Mouse (Mus musculus) kidney, adult 2 months (tissue): Measurements from ENCODE around the gene Ercc2. TPM values are rescaled to one million over a fixed set of nuclear protein-coding genes. Genes with fewer than 3 reads are reported as not detected.

Experiments used
- DNase-seq: peaks from one replicate; pipeline ENCODE4 v3.0.0; 2021
- H3K27ac ChIP-seq: fragments of 200-500 bp; 2 replicates; pipeline ENCODE4 v1.5.1; 2012; ENCODE audit warnings: low read depth, low read length, control low read depth, inconsistent platforms; ENCODE audit not compliant: insufficient read depth
- H3K27me3 ChIP-seq: fragments of 200-500 bp; replicated peaks from 2 replicates; pipeline ENCODE4 v1.6.1; 2012; ENCODE audit warnings: mild to moderate bottlenecking, moderate library complexity, low read length, inconsistent platforms; ENCODE audit not compliant: control insufficient read depth, insufficient read depth
- H3K36me3 ChIP-seq: fragments of 200-500 bp; 2 replicates; pipeline ENCODE4 v1.6.1; 2012; ENCODE audit warnings: mild to moderate bottlenecking, moderate library complexity, low read length, inconsistent platforms; ENCODE audit not compliant: control insufficient read depth, insufficient read depth
- H3K4me1 ChIP-seq: fragments of 200-500 bp; 2 replicates; pipeline ENCODE4 v1.6.1; 2011; ENCODE audit warnings: low read length; ENCODE audit not compliant: control insufficient read depth, insufficient read depth
- H3K4me3 ChIP-seq: fragments of 200-500 bp; 2 replicates; pipeline ENCODE4 v1.5.1; 2011; ENCODE audit warnings: mild to moderate bottlenecking, low read depth, low read length, control low read depth; ENCODE audit not compliant: insufficient read depth
- CTCF ChIP-seq: fragments of 200-500 bp; conservative IDR thresholded peaks from 2 replicates; pipeline ENCODE4 v1.5.1; 2011; ENCODE audit warnings: low read depth, mild to moderate bottlenecking, control low read depth, low read length, moderate library complexity, mixed read lengths; ENCODE audit not compliant: insufficient read depth, insufficient read length
- POLR2A ChIP-seq: fragments of 200-500 bp; IDR thresholded peaks from one replicate; pipeline ENCODE4 v1.6.1; 2011; ENCODE audit warnings: low read depth, low read length, control low read depth
- WGBS: fragments of 180-500 bp; shearing (Covaris S2); methylation state at CpG from one replicate; pipeline ENCODE4 v1.1.7; 2018; 5-methylcytosine and 5-hydroxymethylcytosine counted together
- polyA plus RNA-seq: library from polyadenylated mRNA; depleted of rRNA; stranded (reverse); fragments of >200 nt; gene quantifications from 2 replicates; pipeline ENCODE4 v1.2.3, GENCODE M21; 2012

Ercc2 gene
- polyA plus RNA-seq, 1 experiment = 32.4 TPM

DNA sequence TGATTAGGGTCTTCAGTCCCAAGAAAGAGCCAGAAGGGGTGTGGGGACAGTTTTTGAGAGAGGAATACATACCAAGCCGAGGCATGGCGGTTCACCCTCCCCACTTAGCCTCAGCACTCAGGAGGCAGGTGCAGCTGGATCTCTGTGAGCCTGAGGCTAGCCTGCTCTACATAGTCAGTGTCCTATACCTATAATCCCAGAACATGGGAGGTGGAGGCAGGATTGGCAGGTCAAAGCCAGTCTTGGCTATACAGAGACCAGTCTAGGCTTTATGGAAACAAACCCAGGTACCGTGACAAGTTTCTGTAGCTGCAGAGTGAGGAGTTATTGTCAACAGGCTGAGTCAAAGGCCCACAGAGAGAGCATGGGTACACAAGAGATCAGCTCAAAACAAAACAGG lies 41.3 kb downstream of the Ercc2 start:
- H3K4me1 ChIP-seq = no peaks in the 10 kb centered on the region
- no peak overlapping the region for H3K4me3 ChIP-seq
- H3K27ac ChIP-seq = no peak overlapping the region
- WGBS = 81% methylated on average over 3 of the region's 3 CpGs
- DNase-seq = no peak
- H3K36me3 ChIP-seq = no peaks in the 10 kb centered on the region; the same call in 1 of the 2 replicates
- TF ChIP-seq CTCF (no peak), POLR2A (no peak)
- H3K27me3 ChIP-seq = no peaks in the 10 kb centered on the region

GRCm38 (mm10) chr7:19424051-19424450 lies 42.2 kb downstream of the Ercc2 start:
- Histone ChIP-seq H3K36me3 (no peaks in the 10 kb centered on the region; the same call in 1 of the 2 replicates), H3K4me1 (no peaks in the 10 kb centered on the region), H3K27me3 (no peaks in the 10 kb centered on the region), H3K27ac (no peak overlapping the region), H3K4me3 (no peak overlapping the region)
- no peak for DNase-seq
- TF ChIP-seq CTCF (no peak), POLR2A (no peak)
- 56% methylated on average over 4 of the region's 4 CpGs for WGBS

DNA sequence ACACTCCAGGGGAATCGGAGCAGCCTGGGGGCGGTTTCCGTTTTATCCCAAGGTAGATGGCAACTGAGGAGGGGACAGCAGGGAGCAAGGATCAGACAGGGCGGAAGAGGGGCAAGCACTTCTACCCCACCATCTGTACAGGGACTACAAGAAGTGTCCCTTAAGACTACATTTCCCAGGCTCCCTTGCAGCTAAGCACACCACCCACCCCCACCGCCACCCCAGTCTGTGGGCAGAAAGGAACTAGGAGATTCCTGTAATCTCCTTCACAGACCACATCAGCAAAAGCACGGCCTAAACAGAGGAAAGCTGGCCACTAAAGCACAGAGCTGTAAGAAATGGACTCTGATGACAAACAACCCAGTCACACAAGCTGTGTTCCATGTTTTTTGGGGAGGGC lies 44.5 kb downstream of the Ercc2 start:
- H3K4me1 ChIP-seq = no peaks in the 10 kb centered on the region
- no peak overlapping the region for H3K27ac ChIP-seq
- TF ChIP-seq POLR2A (no peak), CTCF (no peak)
- no peaks in the 10 kb centered on the region; the same call in none of the 2 replicates for H3K36me3 ChIP-seq
- 86% methylated on average over 6 of the region's 6 CpGs for WGBS
- H3K4me3 ChIP-seq = no peak overlapping the region
- no peak for DNase-seq
- no peaks in the 10 kb centered on the region for H3K27me3 ChIP-seq

DNA sequence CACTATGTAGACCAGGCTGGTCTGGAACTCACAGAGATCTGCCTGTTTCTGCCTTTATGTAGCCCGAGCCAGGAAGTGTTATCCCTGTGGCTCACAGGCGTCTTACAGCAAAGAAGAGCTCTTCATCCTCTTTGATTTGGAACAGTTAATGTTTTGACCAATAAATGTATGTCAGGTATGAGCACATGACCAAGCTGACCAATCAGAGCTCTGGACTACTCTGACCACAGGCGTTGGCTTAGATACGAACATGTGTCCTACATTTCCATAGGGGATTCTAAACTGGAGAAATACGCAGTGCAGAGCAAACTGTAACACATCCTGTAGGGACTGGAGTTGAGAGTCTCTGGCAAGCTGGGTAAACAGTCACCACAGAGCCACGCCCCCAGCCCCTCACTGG lies 45.1 kb downstream of the Ercc2 start:
- TF ChIP-seq CTCF (no peak), POLR2A (no peak)
- peaks cover 2% of the 10 kb centered on the region for H3K36me3 ChIP-seq
- H3K27me3 ChIP-seq = no peaks in the 10 kb centered on the region
- no peaks in the 10 kb centered on the region for H3K4me1 ChIP-seq
- no peak overlapping the region for H3K4me3 ChIP-seq
- DNase-seq = no peak
- 92% methylated on average over 6 of the region's 6 CpGs for WGBS
- H3K27ac ChIP-seq = no peak overlapping the region

DNA sequence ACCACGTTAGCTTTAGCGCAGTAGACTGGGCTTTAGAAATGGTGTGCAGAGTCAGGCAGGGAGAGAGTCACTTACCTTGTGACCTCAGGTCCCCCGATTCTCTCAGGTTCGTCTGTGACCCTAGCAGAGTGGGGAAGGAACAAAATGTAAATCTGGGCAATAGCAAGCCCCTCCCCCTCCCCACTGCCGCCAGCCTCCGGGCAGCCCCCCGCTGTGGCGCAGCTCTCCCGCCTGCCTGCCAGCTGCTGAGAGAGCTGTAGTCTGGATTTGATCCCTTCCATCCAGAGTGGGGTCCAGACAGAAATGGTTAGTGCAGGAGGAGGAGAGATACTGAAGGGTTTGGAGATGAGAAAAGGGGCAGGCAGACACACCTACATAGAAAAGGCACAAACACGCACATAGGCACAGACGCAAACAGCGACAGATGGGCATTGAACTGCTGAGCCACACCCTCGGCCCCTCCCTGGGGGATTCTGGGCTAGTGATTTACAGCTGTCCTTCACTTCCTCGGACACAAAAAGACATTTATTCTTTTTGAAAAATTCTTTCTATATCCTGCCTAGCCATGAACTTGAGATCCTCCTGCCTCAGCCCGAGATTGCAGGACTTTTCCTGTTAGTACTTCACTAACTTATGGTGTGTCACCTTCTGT lies 46.3 kb downstream of the Ercc2 start:
- Histone ChIP-seq H3K27me3 (no peaks in the 10 kb centered on the region), H3K27ac (no peak overlapping the region), H3K4me1 (no peaks in the 10 kb centered on the region), H3K36me3 (peaks cover 4% of the 10 kb centered on the region), H3K4me3 (no peak overlapping the region)
- no peak for TF ChIP-seq POLR2A
- TF ChIP-seq CTCF = no peak
- no peak for DNase-seq
- 79% methylated on average over 15 of the region's 15 CpGs for WGBS

DNA sequence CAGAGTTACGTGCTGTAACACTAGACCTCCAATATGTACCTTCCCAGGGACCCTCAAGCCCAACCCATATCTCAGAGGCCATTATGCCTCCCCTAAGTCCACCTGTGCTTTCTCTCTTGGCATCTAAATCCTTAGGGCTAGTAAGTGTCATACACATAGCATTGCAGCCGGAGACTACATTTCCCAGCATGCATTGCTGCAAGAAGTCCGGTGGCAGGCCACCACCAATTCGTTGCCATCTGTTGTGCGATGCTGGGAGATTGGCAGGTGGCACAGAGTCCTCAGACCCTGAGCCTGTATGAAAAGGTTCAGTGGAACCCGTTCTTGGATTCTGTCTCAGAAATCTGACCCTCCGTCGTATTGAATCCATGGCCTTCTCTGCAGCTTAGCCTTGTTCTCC lies 47.9 kb downstream of the Ercc2 start:
- no peaks in the 10 kb centered on the region for H3K4me1 ChIP-seq
- H3K27me3 ChIP-seq = no peaks in the 10 kb centered on the region
- H3K4me3 ChIP-seq = no peak overlapping the region
- peaks cover 4% of the 10 kb centered on the region for H3K36me3 ChIP-seq
- H3K27ac ChIP-seq = no peak overlapping the region
- no peak for DNase-seq
- TF ChIP-seq CTCF (no peak), POLR2A (no peak)
- WGBS = 74% methylated on average over 8 of the region's 8 CpGs

DNA sequence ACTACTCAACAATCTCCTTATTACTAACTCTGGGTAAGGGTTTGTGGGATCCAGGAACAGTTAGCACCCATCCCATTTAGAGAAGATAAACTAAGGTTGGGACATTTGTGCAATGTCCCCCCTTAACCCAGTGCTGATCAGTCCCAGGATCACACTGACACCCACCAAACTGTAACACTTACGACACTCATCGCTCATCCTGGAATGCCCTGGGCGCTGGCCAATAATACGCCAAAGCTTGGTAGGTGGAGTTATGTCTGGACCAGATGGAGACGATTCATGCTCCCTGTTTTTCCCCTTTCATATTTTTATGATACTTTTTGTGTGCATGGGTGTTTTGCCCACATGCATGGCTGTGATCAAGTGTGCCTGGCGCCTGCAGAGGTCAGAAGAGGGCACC lies 48.6 kb downstream of the Ercc2 start:
- no peak for DNase-seq
- no peak for TF ChIP-seq POLR2A
- H3K4me3 ChIP-seq = no peak overlapping the region
- no peaks in the 10 kb centered on the region for H3K4me1 ChIP-seq
- peaks cover 4% of the 10 kb centered on the region for H3K36me3 ChIP-seq
- no peaks in the 10 kb centered on the region for H3K27me3 ChIP-seq
- WGBS = 80% methylated on average over 6 of the region's 6 CpGs
- H3K27ac ChIP-seq = no peak overlapping the region
